Comparison of ENCODE assay signal across 9 mouse cellular contexts in genomic region chr11:69833554-69833953, GRCm38 (mm10). TPM values are rescaled to one million over a fixed set of nuclear protein-coding genes. Genes with fewer than 3 reads are reported as not detected.
A peak's percentile ranks its signal among the peaks of the same experiment; 100 is the strongest.
DNase-seq lines count a peak whose midpoint lies in the region; ATAC-seq and TF ChIP-seq lines count a peak whose summit lies in the region.
"Had no signal": no experiment of that assay in that cellular context is flagged by ENCODE, and none has a peak within 500 bp of the region (broad histone marks: within the 10 kb centered on the region; RNA-seq: fewer than 3 reads in every experiment).

No protein-coding gene starts in this region.

- H3K9me3 ChIP-seq in embryonic facial prominence, embryonic 13.5 days = no peaks in the 10 kb centered on the region
- no peaks in the 10 kb centered on the region for H3K9me3 ChIP-seq in intestine, embryonic 16.5 days (ENCODE audit: control insufficient read depth, low read length)
- H3K9me3 ChIP-seq in neural tube, embryonic 13.5 days = no peaks in the 10 kb centered on the region

- H3K4me3 ChIP-seq in left cerebral cortex, adult 2 months = peak overlapping the region; percentile 67
- H3K4me3 ChIP-seq in embryonic facial prominence, embryonic 13.5 days = peak overlapping the region; percentile 80
- peak overlapping the region; percentile 45 for H3K4me3 ChIP-seq in intestine, embryonic 16.5 days (ENCODE audit: low read length)
- peak overlapping the region; percentile 93 for H3K4me3 ChIP-seq in neural tube, embryonic 13.5 days

- H3K27ac ChIP-seq in left cerebral cortex, adult 2 months = no peak overlapping the region
- peak overlapping the region; percentile 51; the same call in 1 of the 2 replicates for H3K27ac ChIP-seq in embryonic facial prominence, embryonic 13.5 days
- 0 out of 2 replicates have a peak overlapping the region, but pooled peaks have one; percentile 2 for H3K27ac ChIP-seq in intestine, embryonic 16.5 days (ENCODE audit: low read length)
- H3K27ac ChIP-seq in neural tube, embryonic 13.5 days (replicated peaks) = peak overlapping the region; percentile 98; the same call in 1 of the 2 replicates

- TF ChIP-seq CTCF in left cerebral cortex, adult 2 months (IDR thresholded peaks at IDR 0.05) = no peak

- H3K4me1 ChIP-seq in embryonic facial prominence, embryonic 13.5 days = peaks cover 46% of the 10 kb centered on the region
- peaks cover 29% of the 10 kb centered on the region for H3K4me1 ChIP-seq in intestine, embryonic 16.5 days (ENCODE audit: control insufficient read depth, insufficient read depth, low read length)
- peaks cover 47% of the 10 kb centered on the region for H3K4me1 ChIP-seq in neural tube, embryonic 13.5 days (replicated peaks)

- peak overlapping the region; percentile 84 for H3K9ac ChIP-seq in embryonic facial prominence, embryonic 13.5 days
- peak overlapping the region; percentile 78 for H3K9ac ChIP-seq in intestine, embryonic 16.5 days (ENCODE audit: low read depth, low read length)
- H3K9ac ChIP-seq in neural tube, embryonic 13.5 days = peak overlapping the region; percentile 97

- intact Hi-C loops in left cerebral cortex, adult 2 months (cut with DNase I) = no loop called here

- no peak for DNase-seq in left cerebral cortex, adult 2 months (ENCODE audit: extremely low spot score in 1 of 2, low spot score in 2 of 2)
- DNase-seq in left cerebral cortex, adult 9 months (ENCODE audit: low spot score in 2 of 2) = no peak
- no peak for DNase-seq in thymus, adult 18-20 months
- no peak for DNase-seq in right cerebral cortex, postnatal 4 days
- no peak for DNase-seq in right cerebral cortex, postnatal 14 days
- DNase-seq: layer of hippocampus, postnatal 36 days had no signal

- no peak for ATAC-seq in embryonic facial prominence, embryonic 13.5 days (ENCODE audit: insufficient number of reproducible peaks, insufficient read depth, low FRiP score, low TSS enrichment, low read depth)
- no peak for ATAC-seq in intestine, embryonic 16.5 days
- no peak for ATAC-seq in neural tube, embryonic 13.5 days (ENCODE audit: low read depth)

- WGBS in embryonic facial prominence, embryonic 13.5 days = 60% methylated on average over 8 of the region's 8 CpGs
- 50% methylated on average over 8 of the region's 8 CpGs for WGBS in intestine, embryonic 16.5 days
- 50% methylated on average over 8 of the region's 8 CpGs for WGBS in neural tube, embryonic 13.5 days

- H3K27me3 ChIP-seq in embryonic facial prominence, embryonic 13.5 days = no peaks in the 10 kb centered on the region
- peaks cover 5% of the 10 kb centered on the region; the same call in 1 of the 2 replicates for H3K27me3 ChIP-seq in intestine, embryonic 16.5 days (replicated peaks; ENCODE audit: control insufficient read depth, insufficient read depth, low read length)
- no peaks in the 10 kb centered on the region for H3K27me3 ChIP-seq in neural tube, embryonic 13.5 days

- peak overlapping the region; percentile 92 for H3K4me2 ChIP-seq in embryonic facial prominence, embryonic 13.5 days
- H3K4me2 ChIP-seq in intestine, embryonic 16.5 days (ENCODE audit: low read depth, low read length) = peak overlapping the region; percentile 95
- H3K4me2 ChIP-seq in neural tube, embryonic 13.5 days = peak overlapping the region; percentile 99

- H3K36me3 ChIP-seq in embryonic facial prominence, embryonic 13.5 days = peaks cover 41% of the 10 kb centered on the region
- H3K36me3 ChIP-seq in intestine, embryonic 16.5 days (ENCODE audit: control insufficient read depth, insufficient read depth, low read length) = peaks cover 3% of the 10 kb centered on the region; the same call in 1 of the 2 replicates
- H3K36me3 ChIP-seq in neural tube, embryonic 13.5 days = peaks cover 46% of the 10 kb centered on the region

RNA-seq across cellular contexts. Expression of gene Nlgn2, which starts 4.0 kb away (rescaled TPM):
- total RNA-seq in left cerebral cortex, adult 2 months (2021) = 100 to 1,000 TPM; 236 to 243 TPM
- polyA plus RNA-seq in embryonic facial prominence, embryonic 13.5 days (2015; fragmentation: Nextera tagmentation; extraction: Ambion mirVana) = 14.1 and 15.2 TPM in 2 replicates
- 3.4 and 4.1 TPM in 2 replicates for polyA plus RNA-seq in intestine, embryonic 16.5 days (2015; fragmentation: Nextera tagmentation; extraction: Ambion mirVana)
- polyA plus RNA-seq in neural tube, embryonic 13.5 days (2015; fragmentation: Nextera tagmentation; extraction: Ambion mirVana) = 17.1 and 18.1 TPM in 2 replicates

RNA-seq across cellular contexts. Expression of gene Tmem256, which starts 4.8 kb away (rescaled TPM):
- total RNA-seq in left cerebral cortex, adult 2 months (2021) = 100 to 1,000 TPM; 113 to 126 TPM
- 358 and 423 TPM in 2 replicates for polyA plus RNA-seq in embryonic facial prominence, embryonic 13.5 days (2015; fragmentation: Nextera tagmentation; extraction: Ambion mirVana)
- polyA plus RNA-seq in intestine, embryonic 16.5 days (2015; fragmentation: Nextera tagmentation; extraction: Ambion mirVana) = 470 and 476 TPM in 2 replicates
- polyA plus RNA-seq in neural tube, embryonic 13.5 days (2015; fragmentation: Nextera tagmentation; extraction: Ambion mirVana) = 321 and 416 TPM in 2 replicates

RNA-seq across cellular contexts. Expression of gene Spem1, which starts 11.6 kb away (rescaled TPM):
- under 1 TPM; 0.34 to 0.44 TPM for total RNA-seq in left cerebral cortex, adult 2 months (2021)
- polyA plus RNA-seq in embryonic facial prominence, embryonic 13.5 days (2015; fragmentation: Nextera tagmentation; extraction: Ambion mirVana) = 0.26 TPM in 1 of 2 replicates, not detected in the other
- polyA plus RNA-seq in intestine, embryonic 16.5 days (2015; fragmentation: Nextera tagmentation; extraction: Ambion mirVana) = 0.22 TPM in 1 of 2 replicates, not detected in the other
- polyA plus RNA-seq in neural tube, embryonic 13.5 days (2015; fragmentation: Nextera tagmentation; extraction: Ambion mirVana) = 0.43 and 0.98 TPM in 2 replicates

RNA-seq across cellular contexts. Expression of gene Plscr3, which starts 12.6 kb away (rescaled TPM):
- 10 to 100 TPM; 19.5 to 22.5 TPM for total RNA-seq in left cerebral cortex, adult 2 months (2021)
- 145 and 154 TPM in 2 replicates for polyA plus RNA-seq in embryonic facial prominence, embryonic 13.5 days (2015; fragmentation: Nextera tagmentation; extraction: Ambion mirVana)
- 73.0 and 75.2 TPM in 2 replicates for polyA plus RNA-seq in intestine, embryonic 16.5 days (2015; fragmentation: Nextera tagmentation; extraction: Ambion mirVana)
- polyA plus RNA-seq in neural tube, embryonic 13.5 days (2015; fragmentation: Nextera tagmentation; extraction: Ambion mirVana) = 62.5 and 65.6 TPM in 2 replicates

RNA-seq across cellular contexts. Expression of gene Spem2, which starts 15.3 kb away (rescaled TPM):
- not detected for total RNA-seq in left cerebral cortex, adult 2 months (2021)
- polyA plus RNA-seq in embryonic facial prominence, embryonic 13.5 days (2015; fragmentation: Nextera tagmentation; extraction: Ambion mirVana) = not detected in 2 replicates
- polyA plus RNA-seq in intestine, embryonic 16.5 days (2015; fragmentation: Nextera tagmentation; extraction: Ambion mirVana) = not detected in 2 replicates
- not detected in 2 replicates for polyA plus RNA-seq in neural tube, embryonic 13.5 days (2015; fragmentation: Nextera tagmentation; extraction: Ambion mirVana)
- total RNA-seq: layer of hippocampus, postnatal 36 days had no signal
